Mouse (Mus musculus) MEL (cell line): ENCODE measurements around the gene Dyrk1b. TPM values are rescaled to one million over a fixed set of nuclear protein-coding genes. Genes with fewer than 3 reads are reported as not detected.

Experiments
- DNase-seq: peaks from one replicate; pipeline ENCODE4 v3.0.0; 2011; ENCODE audit warnings: low read depth, low spot score
- H3K27ac ChIP-seq: 2 replicates; pipeline ENCODE4 v1.5.1; 2012; ENCODE audit warnings: low read depth, mild to moderate bottlenecking, control low read depth, low read length, moderate library complexity; ENCODE audit not compliant: control insufficient read depth
- H3K27me3 ChIP-seq, 2 experiments: fragments of 150-350 bp in 1 of 2; sonication (generic) in 1 of 2; 2 replicates each; pipeline ENCODE4 v1.6.1; 2012; ENCODE audit warnings: low read length in 2 of 2, mild to moderate bottlenecking in 2 of 2, improper control_type of control experiment in 1 of 2, moderate library complexity in 1 of 2; ENCODE audit not compliant: insufficient read depth in 2 of 2, control insufficient read depth in 1 of 2
- H3K36me3 ChIP-seq, 2 experiments: 2 replicates each; pipeline ENCODE4 v1.6.1; 2012 to 2014; ENCODE audit warnings: low read length in 2 of 2, improper control_type of control experiment in 1 of 2, inconsistent platforms in 1 of 2, mild to moderate bottlenecking in 1 of 2; ENCODE audit not compliant: insufficient read depth in 2 of 2, control insufficient read depth in 1 of 2
- H3K4me1 ChIP-seq, 2 experiments: fragments of 150-350 bp in 1 of 2; sonication (generic) in 1 of 2; 2 replicates each; pipeline ENCODE4 v1.6.1; 2012; ENCODE audit warnings: low read length in 2 of 2, improper control_type of control experiment in 1 of 2, mild to moderate bottlenecking in 1 of 2; ENCODE audit not compliant: insufficient read depth in 2 of 2, control insufficient read depth in 1 of 2
- H3K4me3 ChIP-seq, 2 experiments: fragments of 150-350 bp in 1 of 2; sonication (generic) in 1 of 2; 2 replicates each; pipeline ENCODE4 v1.5.1; 2012; ENCODE audit warnings: low read depth in 2 of 2, low read length in 2 of 2, mild to moderate bottlenecking in 2 of 2, moderate library complexity in 2 of 2, control low read depth in 1 of 2, improper control_type of control experiment in 1 of 2; ENCODE audit not compliant: control insufficient read depth in 1 of 2, insufficient read depth in 1 of 2
- H3K79me2 ChIP-seq: 2 replicates; pipeline ENCODE4 v1.6.1; 2012; ENCODE audit warnings: mild to moderate bottlenecking, low read length, moderate library complexity; ENCODE audit not compliant: control insufficient read depth, poor library complexity, insufficient read depth
- H3K9ac ChIP-seq: 2 replicates; pipeline ENCODE4 v1.6.1; 2012; ENCODE audit warnings: low read depth, mild to moderate bottlenecking, control low read depth, low read length, moderate library complexity; ENCODE audit not compliant: control insufficient read depth, poor library complexity, severe bottlenecking
- H3K9me3 ChIP-seq: fragments of 150-350 bp; sonication (generic); replicated peaks from 2 replicates; pipeline ENCODE4 v1.6.1; 2012; ENCODE audit warnings: mild to moderate bottlenecking, low read length, improper control_type of control experiment, moderate library complexity; ENCODE audit not compliant: insufficient read depth
- BHLHE40 ChIP-seq: IDR thresholded peaks from 2 replicates; pipeline ENCODE4 v1.6.1; 2012; ENCODE audit warnings: low read depth, mild to moderate bottlenecking, inconsistent platforms, low read length, improper control_type of control experiment, borderline replicate concordance
- CHD2 ChIP-seq: IDR thresholded peaks from 2 replicates; pipeline ENCODE4 v1.6.1; 2011; ENCODE audit warnings: low read length, improper control_type of control experiment
- CTCF ChIP-seq, 3 experiments: IDR thresholded peaks in 2 of 3; conservative IDR thresholded peaks in 1 of 3; 2 replicates each; pipeline ENCODE4 v1.5.1; 2011 to 2012; ENCODE audit warnings: low read length in 3 of 3, low read depth in 2 of 3, mild to moderate bottlenecking in 2 of 3, improper control_type of control experiment in 1 of 3, inconsistent platforms in 1 of 3, mixed read lengths in 1 of 3, moderate library complexity in 1 of 3; ENCODE audit not compliant: control insufficient read depth in 1 of 3, insufficient read depth in 1 of 3, poor library complexity in 1 of 3, severe bottlenecking in 1 of 3
- HCFC1 ChIP-seq: IDR thresholded peaks from 2 replicates; pipeline ENCODE4 v1.6.1; 2012; ENCODE audit warnings: low read depth, mild to moderate bottlenecking, inconsistent platforms, low read length, improper control_type of control experiment, moderate library complexity
- KAT2A ChIP-seq: conservative IDR thresholded peaks from 2 replicates; pipeline ENCODE4 v1.6.1; 2012; ENCODE audit warnings: low read depth, low read length, improper control_type of control experiment, inconsistent platforms
- MAFK ChIP-seq: IDR thresholded peaks from 2 replicates; pipeline ENCODE4 v1.6.1; 2011; ENCODE audit warnings: low read depth, mild to moderate bottlenecking, low read length, improper control_type of control experiment, borderline replicate concordance
- MAX ChIP-seq: IDR thresholded peaks from 2 replicates; pipeline ENCODE4 v1.6.1; 2011; ENCODE audit warnings: low read length, improper control_type of control experiment
- MAZ ChIP-seq: IDR thresholded peaks from 2 replicates; pipeline ENCODE4 v1.6.1; 2012; ENCODE audit warnings: low read depth, mild to moderate bottlenecking, inconsistent platforms, low read length, improper control_type of control experiment
- MXI1 ChIP-seq: IDR thresholded peaks from 2 replicates; pipeline ENCODE4 v1.6.1; 2011; ENCODE audit warnings: mild to moderate bottlenecking, low read depth, low read length, improper control_type of control experiment
- MYC ChIP-seq: IDR thresholded peaks from 2 replicates; pipeline ENCODE4 v1.6.1; 2011; ENCODE audit warnings: low read depth, mild to moderate bottlenecking, low read length, improper control_type of control experiment, moderate library complexity
- POLR2A ChIP-seq, 2 experiments: IDR thresholded peaks; 2 replicates each; pipeline ENCODE4 v1.6.1; 2011 to 2012; ENCODE audit warnings: low read length in 2 of 2, mild to moderate bottlenecking in 2 of 2, control low read depth in 1 of 2, improper control_type of control experiment in 1 of 2, low read depth in 1 of 2, moderate library complexity in 1 of 2; ENCODE audit not compliant: control insufficient read depth in 1 of 2, insufficient read depth in 1 of 2, poor library complexity in 1 of 2
- POLR2AphosphoS2 ChIP-seq: IDR thresholded peaks from 2 replicates; pipeline ENCODE4 v1.6.1; 2011; ENCODE audit warnings: low read length, improper control_type of control experiment
- RAD21 ChIP-seq: IDR thresholded peaks from 2 replicates; pipeline ENCODE4 v1.6.1; 2011; ENCODE audit warnings: mild to moderate bottlenecking, low read depth, low read length, improper control_type of control experiment
- RCOR1 ChIP-seq: IDR thresholded peaks from 2 replicates; pipeline ENCODE4 v1.6.1; 2012; ENCODE audit warnings: low read depth, mild to moderate bottlenecking, inconsistent platforms, low read length, improper control_type of control experiment
- SIN3A ChIP-seq: IDR thresholded peaks from 2 replicates; pipeline ENCODE4 v1.6.1; 2012; ENCODE audit warnings: low read length, improper control_type of control experiment, inconsistent platforms
- TAL1 ChIP-seq: IDR thresholded peaks from 2 replicates; pipeline ENCODE4 v1.6.1; 2012; ENCODE audit warnings: mild to moderate bottlenecking, inconsistent platforms, low read length, moderate library complexity, mixed read lengths
- TBP ChIP-seq: IDR thresholded peaks from 2 replicates; pipeline ENCODE4 v1.8.0; 2011; ENCODE audit warnings: low read depth, low read length, improper control_type of control experiment
- TCF12 ChIP-seq: IDR thresholded peaks from 2 replicates; pipeline ENCODE4 v1.6.1; 2014; ENCODE audit warnings: low read depth, mild to moderate bottlenecking, inconsistent platforms, low read length, improper control_type of control experiment, moderate library complexity
- UBTF ChIP-seq: IDR thresholded peaks from 2 replicates; pipeline ENCODE4 v1.6.1; 2012; ENCODE audit warnings: low read depth, mild to moderate bottlenecking, inconsistent platforms, low read length, improper control_type of control experiment, moderate library complexity, borderline replicate concordance; ENCODE audit not compliant: insufficient read depth
- ZKSCAN1 ChIP-seq: IDR thresholded peaks from 2 replicates; pipeline ENCODE4 v1.6.1; 2012; ENCODE audit warnings: low read depth, mild to moderate bottlenecking, inconsistent platforms, low read length, improper control_type of control experiment, moderate library complexity
- ZMIZ1 ChIP-seq: IDR thresholded peaks from 2 replicates; pipeline ENCODE4 v1.6.1; 2012; ENCODE audit warnings: low read depth, mild to moderate bottlenecking, inconsistent platforms, low read length, improper control_type of control experiment, moderate library complexity
- polyA plus RNA-seq, 2 experiments: library from polyadenylated mRNA; stranded (reverse) in 1 of 2; unstranded in 1 of 2; fragments of >175 nt in 1 of 2; fragments of >200 nt in 1 of 2; gene quantifications; 2 replicates each; pipeline versions ENCODE4 v1.2.1 to v1.2.4; 2012; ENCODE audit warnings: low replicate concordance in 2 of 2, low read depth in 1 of 2; ENCODE audit not compliant: insufficient read length in 2 of 2, insufficient read depth in 1 of 2, missing spikeins in 1 of 2
- total RNA-seq: library from RNA; depleted of rRNA; stranded (reverse); fragments of 300-350 nt; gene quantifications from 2 replicates; pipeline ENCODE4 v1.2.3, GENCODE M21; 2012

The Dyrk1b gene
- total and polyA plus RNA-seq, 3 experiments: 0.85 to 0.89 TPM; not detected in 1

GRCm38 (mm10) chr7:28179741-28180377 is 590 bp downstream of the Dyrk1b start:
- Histone ChIP-seq H3K27me3 (no peaks in the 10 kb centered on the region), H3K36me3 (peaks cover 0 to 14% of the 10 kb centered on the region in 2 experiments; a peak in 2 of 4 replicates), H3K27ac (no peak overlapping the region), H3K79me2 (peaks cover 7% of the 10 kb centered on the region; the same call in 1 of the 2 replicates), H3K4me1 (no peaks in the 10 kb centered on the region), H3K9me3 (no peaks in the 10 kb centered on the region), H3K4me3 (no peak overlapping the region), H3K9ac (no peak overlapping the region)
- DNase-seq: peak; percentile 31
- TF ChIP-seq ZKSCAN1: no peak
- TF ChIP-seq POLR2A (IDR thresholded peaks at IDR 0.05; ENCODE audit: control insufficient read depth in 1 of 2, insufficient read depth in 1 of 2, low read depth in 1 of 2, low read length in 2 of 2, poor library complexity in 1 of 2): no peak
- no peak for TF ChIP-seq MYC
- TF ChIP-seq POLR2AphosphoS2: no peak
- TF ChIP-seq MAX: no peak
- TF ChIP-seq MAFK: no peak
- no peak for TF ChIP-seq SIN3A
- TF ChIP-seq UBTF: no peak
- TF ChIP-seq MAZ: no peak
- TF ChIP-seq MXI1: no peak
- TF ChIP-seq CTCF (IDR thresholded peaks at IDR 0.05 in 2 of 3, conservative IDR thresholded peaks at IDR 0.05 in 1 of 3; ENCODE audit: control insufficient read depth in 1 of 3, insufficient read depth in 1 of 3, low read depth in 2 of 3, low read length in 3 of 3, poor library complexity in 1 of 3, severe bottlenecking in 1 of 3): no peak

GRCm38 (mm10) chr7:28180890-28181289 is 1.6 kb downstream of the Dyrk1b start:
- Histone ChIP-seq H3K4me3 (no peak overlapping the region), H3K9ac (no peak overlapping the region), H3K27ac (no peak overlapping the region)

More at GRCm38 (mm10) chr7:28180890-28181289, 1.6 kb downstream of the Dyrk1b start:
- Histone ChIP-seq H3K27me3 (no peaks in the 10 kb centered on the region), H3K36me3 (peaks cover 0 to 10% of the 10 kb centered on the region in 2 experiments; a peak in 2 of 4 replicates)
- DNase-seq: no peak
- TF ChIP-seq MXI1 (no peak), HCFC1 (no peak), MYC (no peak), TCF12 (no peak), KAT2A (no peak), CHD2 (no peak), TAL1 (no peak), ZMIZ1 (no peak), RAD21 (no peak), TBP (no peak), MAX (no peak), RCOR1 (no peak), BHLHE40 (no peak), MAFK (no peak)
- TF ChIP-seq, all 39 proteins: peak for 0
- H3K4me1 ChIP-seq: no peaks in the 10 kb centered on the region
- H3K79me2 ChIP-seq: 0 out of 2 replicates have a peak, but pooled peaks cover 1% of the 10 kb centered on the region
- H3K9me3 ChIP-seq: no peaks in the 10 kb centered on the region
